Mouse (Mus musculus) limb, embryonic 12.5 days (tissue): Measurements from ENCODE around the gene Ngef. TPM values are rescaled to one million over a fixed set of nuclear protein-coding genes. Genes with fewer than 3 reads are reported as not detected.

ENCODE experiments used
- ATAC-seq: fragments of 200-750 bp; cut with Nextera tagmentation; 2 replicates; pipeline ENCODE4 v1.8.0; 2017; ENCODE audit warnings: low read depth, moderate TSS enrichment; ENCODE audit not compliant: insufficient number of reproducible peaks, insufficient read depth, low FRiP score, low TSS enrichment
- H3K27ac ChIP-seq: fragments of 300-500 bp; sonication (generic); 2 replicates; pipeline ENCODE4 v1.5.1; 2016; ENCODE audit warnings: mild to moderate bottlenecking, moderate library complexity
- H3K27me3 ChIP-seq: fragments of 300-500 bp; sonication (generic); 2 replicates; pipeline ENCODE4 v1.6.1; 2016; ENCODE audit warnings: mild to moderate bottlenecking, moderate library complexity
- H3K36me3 ChIP-seq: fragments of 300-500 bp; sonication (generic); 2 replicates; pipeline ENCODE4 v1.6.1; 2016; ENCODE audit warnings: mild to moderate bottlenecking, moderate library complexity
- H3K4me1 ChIP-seq: fragments of 300-500 bp; sonication (generic); replicated peaks from 2 replicates; pipeline ENCODE4 v1.6.1; 2016
- H3K4me2 ChIP-seq: fragments of 300-500 bp; sonication (generic); 2 replicates; pipeline ENCODE4 v1.6.1; 2016; ENCODE audit warnings: mild to moderate bottlenecking, moderate library complexity
- H3K4me3 ChIP-seq: fragments of 300-500 bp; sonication (generic); replicated peaks from 2 replicates; pipeline ENCODE4 v1.5.1; 2016; ENCODE audit warnings: mild to moderate bottlenecking
- H3K9ac ChIP-seq: fragments of 300-500 bp; sonication (generic); replicated peaks from 2 replicates; pipeline ENCODE4 v1.6.1; 2016; ENCODE audit warnings: mild to moderate bottlenecking, moderate library complexity
- H3K9me3 ChIP-seq: fragments of 300-500 bp; sonication (generic); 2 replicates; pipeline ENCODE4 v1.6.1; 2016; ENCODE audit warnings: mild to moderate bottlenecking, moderate library complexity
- WGBS: fragments of 180-500 bp; shearing (Covaris S2); methylation state at CpG from one replicate; pipeline ENCODE4 v1.1.7; 2016; 5-methylcytosine and 5-hydroxymethylcytosine counted together
- polyA plus RNA-seq: library from polyadenylated mRNA; unstranded; fragments of >200 nt; fragmentation: Nextera tagmentation; extraction: Ambion mirVana; gene quantifications from 2 replicates; pipeline ENCODE4 v1.2.1, GENCODE M21; 2016

Gene Ngef
- polyA plus RNA-seq, 1 experiment from 2014 or later: 0.21 TPM

- no peak overlapping the region for H3K4me2 ChIP-seq
- no peaks in the 10 kb centered on the region for H3K4me1 ChIP-seq
- no peak overlapping the region for H3K27ac ChIP-seq
- no peak overlapping the region for H3K9ac ChIP-seq
- no peaks in the 10 kb centered on the region for H3K27me3 ChIP-seq
- 84% methylated on average over 6 of the region's 6 CpGs for WGBS
- H3K9me3 ChIP-seq: no peaks in the 10 kb centered on the region
- ATAC-seq: no peak
- H3K36me3 ChIP-seq: peaks cover 82% of the 10 kb centered on the region
- no peak overlapping the region for H3K4me3 ChIP-seq
These were observed 137.1 kb downstream of the Ngef start for GRCm38 (mm10) chr1:87436583-87436982.

GRCm38 (mm10) chr1:87435125-87435524 is 138.5 kb downstream of the Ngef start:
- no peak overlapping the region for H3K27ac ChIP-seq
- ATAC-seq: no peak
- no peaks in the 10 kb centered on the region for H3K4me1 ChIP-seq

More at GRCm38 (mm10) chr1:87435125-87435524, 138.5 kb downstream of the Ngef start:
- no peak overlapping the region for H3K4me3 ChIP-seq
- no peak overlapping the region for H3K4me2 ChIP-seq
- H3K9ac ChIP-seq: no peak overlapping the region
- 92% methylated on average over 2 of the region's 2 CpGs for WGBS
- no peaks in the 10 kb centered on the region for H3K27me3 ChIP-seq
- H3K36me3 ChIP-seq: peaks cover 84% of the 10 kb centered on the region
- no peaks in the 10 kb centered on the region for H3K9me3 ChIP-seq

Other genes starting within 250 kb of the Ngef start
- 57.5 and 62.5 TPM in 2 replicates for gene Gigyf2, start 246.9 kb downstream of the Ngef start, polyA plus RNA-seq
- 1.8 and 3.5 TPM in 2 replicates for gene Kcnj13, start 179.1 kb downstream of the Ngef start, polyA plus RNA-seq
- 0.99 and 5.5 TPM in 2 replicates for gene Snorc, start 103.6 kb downstream of the Ngef start, polyA plus RNA-seq
- gene Neu2, start 64.0 kb downstream of the Ngef start, polyA plus RNA-seq: 0.18 TPM in 1 of 2 replicates, not detected in the other
- gene Inpp5d, start 46.4 kb upstream of the Ngef start, polyA plus RNA-seq: 3.6 and 3.9 TPM in 2 replicates
- gene Atg16l1, start 182.0 kb upstream of the Ngef start, polyA plus RNA-seq: 39.8 and 40.8 TPM in 2 replicates
- gene Sag, start 229.8 kb upstream of the Ngef start, polyA plus RNA-seq: 2.7 and 3.8 TPM in 2 replicates